Mouse (Mus musculus): ENCODE results near the gene Thap4. TPM values are rescaled to one million over a fixed set of nuclear protein-coding genes. Genes with fewer than 3 reads are reported as not detected.
"Not testable (repeated sequence)": the region's sequence is repeated elsewhere in the genome, so short reads cannot be mapped to it uniquely, and the experiment has no call there.

The Thap4 gene
- total RNA-seq, 1 experiment from 2014 or later, result 59.2 TPM

GRCm38 (mm10) chr1:93689901-93690496, 64.7 kb downstream of the Thap4 start:
- no peak for DNase-seq

GRCm38 (mm10) chr1:93688154-93688553, 66.5 kb downstream of the Thap4 start:
- no peak for DNase-seq

DNA sequence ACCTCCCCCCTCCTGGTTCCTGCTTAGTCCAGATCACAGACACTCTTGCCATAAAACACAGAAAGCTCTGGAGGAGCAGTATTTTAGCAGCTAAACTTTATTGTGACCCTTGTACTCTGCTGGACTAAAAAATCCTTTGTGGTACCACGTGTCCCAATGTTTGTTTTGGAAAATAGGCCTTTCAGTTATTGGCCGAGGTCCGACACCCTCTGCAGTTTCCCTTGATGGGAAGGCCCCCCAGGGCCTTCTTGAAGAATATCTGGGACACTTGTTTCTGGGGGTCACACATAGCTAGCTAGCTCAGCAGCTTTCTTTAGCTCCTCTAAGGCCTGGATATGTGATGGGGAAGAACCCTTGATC, 67.7 kb downstream of the Thap4 start:
- DNase-seq, result no peak

DNA sequence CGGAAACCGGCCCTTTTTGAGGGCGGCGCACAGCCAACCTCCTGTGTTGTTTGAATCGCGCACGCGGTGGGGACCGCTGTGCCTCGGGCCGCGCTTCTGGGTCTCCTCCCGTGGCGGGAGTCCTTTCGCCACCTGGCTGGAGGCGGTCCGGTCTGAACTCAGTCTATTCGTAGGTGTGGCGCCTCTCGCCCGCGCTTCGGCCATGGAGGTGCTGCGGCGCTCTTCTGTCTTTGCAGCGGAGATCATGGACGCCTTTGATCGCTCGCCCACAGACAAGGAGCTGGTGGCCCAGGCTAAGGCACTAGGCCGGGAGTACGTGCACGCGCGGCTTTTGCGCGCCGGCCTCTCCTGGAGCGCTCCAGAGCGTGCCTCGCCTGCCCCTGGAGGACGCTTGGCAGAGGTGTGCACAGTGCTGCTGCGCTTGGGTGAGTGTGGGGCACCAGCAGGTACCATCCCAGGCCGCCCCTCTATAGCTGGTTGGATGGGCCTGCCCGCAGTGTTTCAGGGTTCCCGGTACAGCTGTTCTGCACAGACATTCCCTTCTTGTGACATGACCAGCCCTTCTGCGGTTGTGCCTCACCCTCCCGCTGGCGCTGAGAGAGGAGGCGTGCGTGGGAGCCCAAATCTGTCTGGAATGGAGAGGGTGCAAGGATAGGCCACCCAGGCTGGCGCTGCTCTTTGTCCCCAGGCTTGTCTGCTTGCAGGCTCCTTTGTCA, 68.3 kb downstream of the Thap4 start:
- DNase-seq, result peak; percentile 61

DNA sequence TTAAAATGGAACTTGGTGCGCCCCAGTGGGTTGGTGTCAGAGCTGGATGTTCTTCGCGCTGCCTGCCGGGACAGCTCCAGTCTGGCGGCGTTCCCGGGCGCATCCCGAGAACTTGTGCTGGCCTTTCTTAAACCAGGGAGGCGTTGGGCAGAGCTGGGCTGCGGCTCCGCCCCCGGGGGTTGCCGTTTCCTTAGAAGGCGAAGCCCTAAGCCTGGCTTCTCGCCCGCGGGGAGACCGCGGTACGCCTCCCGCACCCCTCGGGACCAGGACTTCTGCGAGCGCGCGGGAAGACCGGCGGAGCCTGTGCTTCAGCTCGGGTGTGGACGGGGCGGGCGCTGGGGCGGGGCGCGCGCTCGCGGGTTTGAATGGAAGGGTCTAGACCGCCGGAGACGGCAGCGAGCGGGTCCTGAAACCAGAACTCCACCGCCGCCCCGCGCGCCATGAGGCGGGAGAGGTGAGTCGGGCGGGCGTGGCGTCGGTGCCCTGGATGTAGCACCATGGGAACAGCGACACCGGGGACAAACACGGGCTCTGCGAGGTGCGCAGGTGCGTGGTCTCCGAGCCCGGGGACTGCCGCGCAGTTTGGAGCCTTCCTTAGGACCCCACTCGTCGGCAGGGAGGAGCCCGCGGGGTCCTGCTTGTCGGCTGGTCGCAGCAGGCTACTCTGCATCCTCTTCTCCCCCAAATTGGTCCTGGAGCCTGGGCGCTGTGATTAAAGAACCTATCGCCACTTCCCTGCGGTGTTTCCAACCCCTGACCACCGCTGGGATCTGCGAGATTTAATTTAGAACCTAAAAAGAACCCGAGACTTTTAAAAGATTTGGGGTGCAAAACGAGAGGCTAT, 69.0 kb downstream of the Thap4 start, which contains the start of gene Bok:
Gene Bok (plus strand): TSS at position 260 of the 844 bp plus-strand sequence.
- peak; percentile 89 for DNase-seq

- peak; percentile 40 for DNase-seq
Measured at GRCm38 (mm10) chr1:93679889-93680568, 74.6 kb downstream of the Thap4 start.

DNA sequence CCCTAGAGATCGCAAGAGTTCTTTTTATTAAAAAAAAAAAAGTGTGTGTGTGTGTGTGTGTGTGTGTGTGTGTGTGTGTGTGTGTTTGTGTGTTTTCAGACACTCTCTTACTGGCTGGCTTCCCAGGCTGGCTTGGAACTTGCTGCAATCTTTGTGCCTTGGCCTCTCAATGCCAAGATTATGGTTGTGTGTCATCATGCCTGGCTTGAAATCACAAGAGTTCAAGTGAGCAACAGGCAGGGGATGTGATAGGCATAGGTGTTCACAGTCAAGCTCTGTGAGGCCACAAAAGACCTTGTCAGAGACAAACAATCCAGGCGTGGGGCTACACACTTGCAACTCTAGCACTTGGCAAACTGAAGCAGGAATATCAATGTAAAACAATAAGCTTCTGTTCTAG, 76.3 kb downstream of the Thap4 start:
- DNase-seq, result peak; percentile 55

DNA sequence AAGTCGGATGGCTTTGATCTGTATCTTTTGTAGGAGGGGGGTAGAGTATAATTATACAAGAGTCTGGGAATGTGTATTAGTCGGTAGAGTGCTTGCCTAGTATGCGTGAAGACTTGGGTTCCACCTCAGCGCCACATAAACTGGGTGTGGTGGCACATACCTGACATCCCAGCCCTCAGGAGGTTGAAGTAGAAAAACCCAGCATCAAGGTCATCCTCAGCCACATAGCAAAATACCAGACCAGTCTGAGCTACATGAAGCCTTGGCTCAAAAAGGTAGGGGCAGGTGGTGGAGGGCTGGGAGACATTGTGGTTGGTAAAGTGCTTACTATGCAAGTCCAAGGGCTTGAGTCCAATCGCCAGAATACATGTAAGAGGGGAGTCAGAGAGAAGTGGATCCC, 82.0 kb downstream of the Thap4 start:
- DNase-seq, result no peak

- DNase-seq, result no peak
Measured at GRCm38 (mm10) chr1:93669941-93670340, 84.7 kb downstream of the Thap4 start.

DNA sequence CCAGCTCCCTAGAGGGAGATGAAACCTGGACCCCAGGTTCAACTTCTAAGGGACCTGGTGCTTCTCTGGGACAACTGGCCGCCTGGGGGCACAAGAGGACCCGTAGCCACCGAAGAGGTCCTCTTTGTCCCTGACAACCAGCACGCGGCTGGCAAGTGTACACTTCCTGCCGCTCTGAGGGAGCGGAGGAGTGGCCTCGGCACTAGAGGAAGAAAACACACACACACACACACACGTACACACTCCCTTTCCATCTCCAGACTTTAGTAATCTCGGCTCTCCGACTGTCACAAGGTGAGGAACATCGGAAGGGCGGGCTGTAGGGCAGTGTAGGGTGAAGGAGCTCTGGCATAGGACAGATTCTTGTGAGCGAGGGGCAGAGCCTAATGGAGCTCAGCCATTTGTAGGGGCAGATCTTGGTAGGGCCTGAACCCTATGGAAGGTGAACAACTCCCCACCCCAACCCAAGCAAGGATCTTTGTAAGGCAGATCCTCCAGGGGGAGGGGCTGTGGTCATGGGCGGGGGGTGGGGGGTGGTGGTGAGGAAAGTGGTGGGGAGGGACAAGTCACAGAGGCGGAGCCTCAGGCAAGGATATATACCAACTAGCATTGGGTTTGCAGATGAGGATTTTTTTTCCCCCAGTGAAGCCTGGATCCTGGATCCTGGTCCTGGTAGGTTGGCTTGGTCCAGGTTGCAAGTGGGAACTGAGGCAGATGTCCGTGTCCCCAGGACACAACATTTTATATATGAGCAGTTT, 85.7 kb downstream of the Thap4 start:
- DNase-seq, result peak; percentile 83

- DNase-seq, result peak; percentile 52
Measured at GRCm38 (mm10) chr1:93667760-93668400, 86.8 kb downstream of the Thap4 start.

DNA sequence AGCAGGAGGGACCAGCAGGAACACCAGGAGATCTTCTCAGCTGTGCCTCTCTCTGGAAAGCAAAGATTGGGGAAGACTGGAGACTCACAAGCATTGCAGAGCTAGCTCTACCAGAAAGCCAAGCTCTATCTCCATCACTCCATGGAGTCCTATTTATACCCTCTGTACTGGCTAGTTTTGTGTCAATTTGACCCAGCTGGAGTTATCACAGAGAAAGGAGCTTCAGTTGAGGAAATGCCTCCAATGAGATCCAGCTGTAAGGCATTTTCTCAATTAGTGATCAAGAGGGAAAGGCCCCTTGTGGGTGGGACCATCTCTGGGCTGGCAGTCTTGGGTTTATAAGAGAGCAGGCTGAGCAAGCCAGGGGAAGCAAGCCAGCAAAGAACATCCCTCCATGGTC, 96.1 kb downstream of the Thap4 start, which contains the start of gene Stk25:
Gene Stk25 (minus strand): TSS at position 101 of the 400 bp plus-strand sequence.
- not testable (repeated sequence) for DNase-seq

GRCm38 (mm10) chr1:93657025-93657360, 97.7 kb downstream of the Thap4 start:
- DNase-seq, result no peak

DNA sequence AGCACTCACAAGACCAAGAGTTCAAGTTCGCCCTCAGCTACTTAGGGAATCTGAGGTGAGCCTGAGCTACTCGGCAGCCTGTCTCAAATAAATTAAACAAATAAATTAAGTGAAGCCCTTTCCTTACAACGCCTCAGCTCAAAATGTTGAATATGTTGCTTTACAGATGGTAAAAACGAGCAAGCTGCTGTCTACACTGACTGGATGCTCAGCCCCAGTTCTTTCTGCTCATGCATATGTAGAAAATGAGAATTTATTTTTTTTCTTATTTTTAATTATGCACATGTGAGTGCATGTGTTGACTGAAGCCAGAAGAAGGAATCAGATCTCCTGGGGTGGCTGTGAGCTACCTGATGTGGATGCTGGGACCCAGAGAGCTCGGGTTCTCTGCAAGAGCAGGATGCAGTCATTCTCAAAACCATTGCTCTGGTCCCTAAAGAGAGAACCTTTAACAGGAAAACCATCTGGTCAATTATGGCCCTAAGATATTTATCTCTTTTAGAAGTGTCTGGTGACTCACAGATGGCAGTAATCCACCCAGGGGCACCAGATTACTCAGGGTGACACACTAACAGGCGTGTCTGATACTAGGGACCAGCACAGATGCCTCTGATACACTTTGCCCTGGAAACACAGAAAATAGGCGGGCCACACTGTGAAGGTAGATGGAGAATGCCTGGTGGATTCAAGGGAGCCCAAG, 98.2 kb downstream of the Thap4 start:
- DNase-seq, result no peak

DNA sequence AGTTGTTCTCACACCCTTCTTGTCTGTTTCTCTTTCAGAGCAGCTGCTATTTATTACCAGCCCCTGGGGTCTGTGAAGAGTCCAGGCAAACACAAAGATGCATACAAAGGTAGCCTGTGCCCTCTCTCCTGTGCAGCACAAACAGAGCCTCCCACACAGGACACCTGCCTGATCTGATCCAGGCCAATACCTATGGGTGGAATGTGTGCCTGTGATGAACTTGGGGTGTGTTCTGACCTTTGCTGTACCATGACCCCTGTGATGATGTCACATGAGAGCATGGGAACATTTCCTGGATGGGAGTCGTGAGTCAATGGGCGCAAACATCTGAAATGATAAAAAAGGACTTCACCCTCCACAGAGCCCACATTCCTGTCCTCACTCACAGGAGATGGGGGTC, 99.9 kb downstream of the Thap4 start:
- DNase-seq, result no peak

GRCm38 (mm10) chr1:93654275-93654674, 100.4 kb downstream of the Thap4 start:
- no peak for DNase-seq
